Mouse (Mus musculus): Measurements from ENCODE around the gene Atp6v1g1.
A peak's percentile ranks its signal among the peaks of the same experiment; 100 is the strongest.

Atp6v1g1 gene

DNA sequence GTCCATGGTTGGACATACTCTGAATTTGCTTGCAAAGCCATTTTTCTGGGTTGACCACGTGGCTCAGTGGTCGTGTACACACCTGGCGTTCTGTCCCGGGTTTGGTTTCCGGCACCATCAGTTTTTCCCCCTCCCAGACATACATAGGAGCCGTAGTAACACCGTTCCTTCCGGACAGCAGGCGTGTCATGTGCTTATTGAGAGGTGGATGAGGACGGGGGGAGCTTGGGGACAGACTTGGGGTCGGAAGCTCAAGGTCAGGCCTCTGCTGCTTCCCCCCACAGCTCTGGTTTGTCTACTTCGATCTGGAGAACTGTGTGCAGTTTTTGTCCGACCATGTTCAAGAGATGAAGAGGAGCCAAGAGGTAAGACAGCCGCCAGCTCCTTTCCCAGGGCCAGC lies 35.1 kb downstream of the Atp6v1g1 start:
- DNase-seq (ENCODE audit: extremely low spot score, low spot score): no peak

DNA sequence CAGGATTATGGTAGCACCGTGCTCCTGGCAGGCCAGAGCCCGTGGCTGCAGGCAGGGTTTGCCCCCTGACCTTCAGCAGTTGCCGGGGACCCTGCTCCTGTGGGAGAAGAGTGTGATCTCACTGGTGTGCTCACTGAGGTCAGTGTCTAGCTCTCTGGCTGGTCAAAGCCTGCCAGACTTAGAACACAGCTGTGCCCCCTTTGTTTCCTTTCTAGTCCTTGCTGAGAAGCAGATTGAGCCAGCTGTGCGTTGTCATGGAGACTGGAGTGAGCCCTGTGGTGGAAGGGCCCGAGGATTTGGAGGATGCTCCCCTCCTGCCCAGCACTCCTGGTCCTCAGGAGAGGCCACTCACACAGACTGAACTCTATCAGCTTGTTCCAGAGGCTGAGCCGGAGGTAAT lies 35.5 kb downstream of the Atp6v1g1 start:
- peak; percentile 49 for DNase-seq (ENCODE audit: extremely low spot score, low spot score)

DNA sequence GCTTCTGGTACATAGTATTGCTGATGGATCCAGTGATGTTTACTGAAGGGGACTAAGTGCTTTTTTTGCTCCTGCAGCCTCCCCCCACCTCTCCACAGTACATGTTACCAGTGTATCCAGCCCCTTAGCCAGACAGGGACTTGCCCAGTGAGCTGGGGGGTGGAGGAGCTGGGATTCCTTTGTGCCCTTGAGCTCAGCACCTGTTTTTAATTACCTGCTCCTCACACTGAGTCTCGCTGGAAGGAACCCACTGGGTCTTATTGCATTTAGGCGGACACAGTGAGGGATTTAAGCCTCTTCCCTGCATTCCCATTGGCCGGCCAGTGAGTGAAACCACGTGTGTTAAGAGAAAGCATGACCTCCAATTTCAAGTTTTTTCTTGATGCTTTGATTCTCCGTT lies 38.0 kb downstream of the Atp6v1g1 start:
- peak; percentile 53 for DNase-seq (ENCODE audit: extremely low spot score, low spot score)

DNA sequence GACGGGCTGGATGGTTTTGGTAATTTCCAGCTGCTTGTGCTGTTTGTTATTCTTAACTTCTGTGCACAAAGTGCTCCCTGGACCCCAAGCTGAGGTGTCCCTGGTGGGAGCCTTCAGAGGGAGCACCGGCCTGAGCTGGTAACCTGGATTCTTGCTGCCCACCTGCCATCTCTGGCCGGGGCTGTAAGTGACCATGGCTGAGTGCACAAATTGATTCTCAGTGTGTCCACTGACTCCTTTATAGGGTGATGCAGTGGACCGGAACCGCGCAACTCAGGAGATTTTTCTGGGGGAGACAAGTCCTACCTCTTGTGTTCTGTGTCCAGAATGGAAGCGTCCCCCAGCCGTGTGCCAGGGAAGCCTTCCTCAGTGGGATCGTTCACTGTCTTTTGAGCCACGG lies 40.6 kb downstream of the Atp6v1g1 start:
- DNase-seq (ENCODE audit: extremely low spot score, low spot score): no peak

DNA sequence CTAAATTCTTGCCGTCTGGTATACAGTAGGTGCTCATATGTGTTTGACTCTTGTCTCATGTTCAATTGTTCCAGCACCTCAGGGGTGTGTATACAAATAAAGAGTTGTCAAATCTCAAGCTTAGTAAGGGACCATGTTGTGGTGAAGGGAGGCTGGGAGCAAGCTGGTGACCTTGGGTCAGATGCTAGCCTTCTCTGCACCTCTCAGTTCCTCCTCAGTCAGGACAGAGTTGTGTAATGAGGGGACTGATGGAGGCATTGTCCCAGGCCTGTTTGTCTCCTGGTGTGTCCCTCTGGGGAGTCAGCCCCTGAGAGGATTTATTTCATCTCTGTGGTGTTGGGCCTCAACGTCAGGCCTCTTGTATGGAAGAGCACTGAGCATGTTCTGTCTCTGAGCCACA lies 41.7 kb downstream of the Atp6v1g1 start:
- DNase-seq (ENCODE audit: extremely low spot score, low spot score): no peak

DNA sequence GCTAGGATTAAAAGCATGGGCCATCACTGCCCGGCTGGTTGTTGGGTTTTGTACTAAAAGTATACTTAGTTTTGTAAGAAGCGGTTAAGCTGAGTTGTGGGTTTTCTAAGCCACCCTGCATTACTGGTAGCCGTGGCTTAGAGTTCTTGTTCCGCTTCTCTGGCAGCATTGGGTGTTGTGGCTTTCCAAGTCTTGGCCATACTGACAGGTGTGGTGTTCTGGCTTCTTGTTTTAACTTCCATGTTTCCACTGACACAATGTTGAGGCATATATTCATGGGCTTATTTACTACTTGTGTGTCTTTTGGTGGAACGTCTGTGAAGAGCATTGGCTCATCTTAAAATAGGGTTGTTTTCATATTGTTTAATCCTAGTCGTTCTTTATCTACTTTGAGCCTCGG lies 45.4 kb downstream of the Atp6v1g1 start:
- DNase-seq (ENCODE audit: extremely low spot score, low spot score): no peak

DNA sequence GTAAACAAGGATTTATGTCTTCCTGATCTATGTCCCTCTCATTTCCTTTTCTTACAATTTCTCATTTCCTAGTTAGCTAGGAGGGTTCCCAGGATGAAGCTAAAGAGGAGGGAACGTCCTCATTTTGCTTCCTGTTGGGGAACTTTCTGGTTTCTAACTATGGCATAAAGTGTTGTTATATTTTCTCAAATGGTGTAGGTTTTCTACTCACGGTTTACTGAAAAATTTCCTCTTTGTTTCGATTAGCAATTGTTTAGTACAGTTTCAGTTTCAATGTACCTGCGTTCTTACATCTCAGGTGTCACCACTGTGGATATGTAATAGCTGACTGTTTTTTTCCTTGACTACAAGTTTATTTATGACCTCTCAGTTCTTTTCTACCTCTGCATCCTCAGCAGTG lies 46.0 kb downstream of the Atp6v1g1 start:
- no peak for DNase-seq (ENCODE audit: extremely low spot score, low spot score)

DNA sequence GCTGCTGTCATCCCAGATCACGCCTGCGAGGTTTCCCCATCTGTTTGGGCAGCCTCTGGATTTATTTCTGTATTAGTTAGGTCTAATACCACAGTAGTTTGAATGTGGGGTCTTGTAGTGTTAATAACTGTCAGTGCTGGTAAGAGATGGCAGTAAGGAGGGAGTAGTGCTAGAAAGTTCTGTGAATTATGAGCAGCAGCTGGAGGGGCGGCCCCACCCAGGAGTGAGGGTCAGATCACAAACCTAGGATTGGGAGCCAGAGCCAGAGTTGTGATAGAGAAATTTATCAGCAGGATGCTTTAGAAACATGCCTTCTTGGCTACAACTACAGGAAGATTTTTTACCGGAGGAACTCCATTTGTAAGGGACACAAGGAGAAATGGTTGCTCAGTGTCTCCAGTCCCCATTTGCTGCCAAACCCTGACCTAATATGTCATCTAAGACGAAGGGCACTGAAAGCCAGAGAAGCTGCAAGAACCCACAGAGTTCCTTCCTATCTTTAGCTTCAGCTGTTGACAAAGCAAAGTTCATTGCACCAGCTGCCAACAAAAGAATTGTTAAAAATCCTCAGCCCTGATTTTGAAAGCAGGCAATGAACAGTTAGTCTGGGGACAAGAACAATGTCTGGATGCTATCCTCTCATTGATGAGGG lies 50.0 kb downstream of the Atp6v1g1 start:
- DNase-seq (ENCODE audit: extremely low spot score, low spot score): no peak

DNA sequence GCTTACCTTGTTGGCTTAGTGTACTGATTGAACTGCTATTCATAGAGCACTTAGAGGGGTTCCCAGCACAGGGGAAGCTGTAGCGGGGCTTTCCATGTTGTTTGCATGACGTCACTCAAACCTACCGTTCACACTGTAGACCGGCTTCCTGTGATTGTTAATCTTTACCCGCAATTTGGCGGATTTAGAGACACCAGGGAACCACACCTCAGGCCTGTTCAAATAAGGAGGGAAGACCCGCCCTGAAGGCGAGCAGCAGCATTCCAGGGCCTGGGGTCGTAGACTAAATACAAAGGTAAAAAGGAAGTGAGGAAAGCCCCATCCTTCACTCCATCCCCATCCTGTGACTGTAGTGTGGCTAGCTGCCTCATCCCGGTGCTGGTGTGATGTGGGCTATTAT lies 50.7 kb downstream of the Atp6v1g1 start:
- DNase-seq (ENCODE audit: extremely low spot score, low spot score): no peak

DNA sequence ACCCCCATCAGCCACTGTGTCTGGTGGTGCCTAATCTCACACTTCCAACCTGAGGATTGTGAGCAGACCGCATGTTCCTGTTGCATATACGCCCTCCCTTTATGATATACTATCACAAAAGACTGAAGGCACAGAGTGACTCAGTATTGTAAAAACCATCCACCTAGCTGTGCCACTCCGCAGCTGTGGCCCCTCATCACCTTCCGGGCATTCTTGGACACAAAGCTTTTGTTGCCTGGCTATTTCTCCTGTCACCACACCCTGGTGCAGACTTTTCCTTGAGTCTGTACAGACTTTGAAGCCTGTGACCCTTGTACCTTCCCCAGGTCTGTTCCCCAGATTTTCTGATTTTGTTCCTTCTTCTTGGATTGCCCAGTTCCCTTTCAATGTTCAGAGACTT lies 51.4 kb downstream of the Atp6v1g1 start:
- DNase-seq (ENCODE audit: extremely low spot score, low spot score): no peak
